Mouse (Mus musculus): ENCODE measurements at regions not wholly inside any gene's neighbourhood (a gene's known extent, or its start where the extent isn't known, plus 50 kb on each side); places are given as distances from the start of the nearest gene placed in this dataset.

DNA sequence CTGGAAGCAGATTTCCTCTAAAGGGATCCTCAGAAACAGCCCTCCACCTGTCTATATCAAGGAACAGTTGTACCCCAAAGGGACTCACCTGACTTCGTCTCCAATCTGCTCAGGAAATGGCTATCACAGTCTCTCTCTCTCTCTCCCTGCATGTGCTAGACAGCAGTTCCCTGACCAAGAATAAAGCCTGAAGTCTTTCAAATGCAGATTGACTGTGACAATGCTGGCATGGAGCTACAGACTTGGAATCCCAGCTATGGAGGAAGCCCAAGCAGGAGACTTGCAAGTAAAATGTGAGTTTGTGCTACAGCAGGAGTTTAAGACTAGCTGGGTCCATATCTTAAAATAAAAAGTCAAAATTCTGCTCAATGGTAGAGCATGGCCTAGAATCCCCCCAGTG lies 56.5 kb upstream of the Myl10 start:
- no peak for TF ChIP-seq CTCF (IDR thresholded peaks at IDR 0.05; ENCODE audit: extremely low read depth, insufficient read length, insufficient replicate concordance, low read depth, low read length)
- TF ChIP-seq POLR2A (IDR thresholded peaks at IDR 0.05; ENCODE audit: low read depth, low read length) = no peak

All from small intestine, adult 2 months (tissue).